Mouse (Mus musculus) effector memory CD4-positive, alpha-beta T cell, adult 5 months (primary cell): ENCODE measurements around the gene Cdc34. TPM values are rescaled to one million over a fixed set of nuclear protein-coding genes. Genes with fewer than 3 reads are reported as not detected.

Experiments
- polyA plus RNA-seq: library from polyadenylated mRNA; unstranded; fragments of 100-300 nt; shearing (Covaris generic); gene quantifications from one replicate; pipeline ENCODE4 v1.2.1, GENCODE M21; 2017

The Cdc34 gene
- polyA plus RNA-seq = 83.3 TPM

GRCm38 (mm10) chr10:79681591-79682245 lies at the start of gene Cdc34:
Gene Cdc34, plus strand, starts transcription at chr10:79682195.

GRCm38 (mm10) chr10:79637128-79638110 lies 44.6 kb upstream of the Cdc34 start, which contains the start of gene Shc2:
Gene Shc2, minus strand, starts transcription at chr10:79637918.

GRCm38 (mm10) chr10:79645711-79646110 lies 36.3 kb upstream of the Cdc34 start, which contains the start of gene Odf3l2:
Gene Odf3l2, minus strand, starts transcription at chr10:79645738.

GRCm38 (mm10) chr10:79664131-79664665 lies 17.8 kb upstream of the Cdc34 start, which contains the start of gene Madcam1:
Gene Madcam1, plus strand, starts transcription at chr10:79664559.

GRCm38 (mm10) chr10:79668771-79669575 lies 13.0 kb upstream of the Cdc34 start, which contains the start of gene Tpgs1:
Gene Tpgs1, plus strand, starts transcription at chr10:79669369.

GRCm38 (mm10) chr10:79688720-79689119 lies 6.7 kb downstream of the Cdc34 start, which contains the start of gene Gzmm:
Gene Gzmm, plus strand, starts transcription at chr10:79689020.

GRCm38 (mm10) chr10:79704065-79704969 lies 22.3 kb downstream of the Cdc34 start, which contains the start of gene Bsg:
Gene Bsg, plus strand, starts transcription at chr10:79704491.

GRCm38 (mm10) chr10:79716254-79716987 lies 34.4 kb downstream of the Cdc34 start, which contains the start of gene Hcn2:
Gene Hcn2, plus strand, starts transcription at chr10:79716634.

Other genes with a start within 250 kb of the Cdc34 start
- not detected for gene Vmn2r83, start 213.5 kb upstream of the Cdc34 start, polyA plus RNA-seq
- gene Plpp2, start 148.4 kb upstream of the Cdc34 start, polyA plus RNA-seq = 1.7 TPM
- gene Mier2, start 127.0 kb upstream of the Cdc34 start, polyA plus RNA-seq = 49.2 TPM
- gene Theg, start 94.9 kb upstream of the Cdc34 start, polyA plus RNA-seq = not detected
- not detected for gene C2cd4c, start 68.2 kb upstream of the Cdc34 start, polyA plus RNA-seq
- gene Shc2, start 44.3 kb upstream of the Cdc34 start, polyA plus RNA-seq = not detected
- gene Odf3l2, start 36.5 kb upstream of the Cdc34 start, polyA plus RNA-seq = not detected
- gene Madcam1, start 17.6 kb upstream of the Cdc34 start, polyA plus RNA-seq = not detected
- gene Tpgs1, start 12.8 kb upstream of the Cdc34 start, polyA plus RNA-seq = 24.0 TPM
- gene Gzmm, start 6.8 kb downstream of the Cdc34 start, polyA plus RNA-seq = 2.7 TPM
- gene Bsg, start 22.3 kb downstream of the Cdc34 start, polyA plus RNA-seq = 178 TPM
- gene Hcn2, start 34.4 kb downstream of the Cdc34 start, polyA plus RNA-seq = 0.12 TPM
- 33.4 TPM for gene Polrmt, start 64.4 kb downstream of the Cdc34 start, polyA plus RNA-seq
- not detected for gene Fgf22, start 72.9 kb downstream of the Cdc34 start, polyA plus RNA-seq
- gene Rnf126, start 84.8 kb downstream of the Cdc34 start, polyA plus RNA-seq = 47.0 TPM
- 0.31 TPM for gene Fstl3, start 95.1 kb downstream of the Cdc34 start, polyA plus RNA-seq
- not detected for gene Prss57, start 108.8 kb downstream of the Cdc34 start, polyA plus RNA-seq
- 3.5 TPM for gene Palm, start 111.4 kb downstream of the Cdc34 start, polyA plus RNA-seq
- gene Misp, start 138.8 kb downstream of the Cdc34 start, polyA plus RNA-seq = not detected
- gene Ptbp1, start 172.2 kb downstream of the Cdc34 start, polyA plus RNA-seq = 555 TPM
- not detected for gene Prtn3, start 192.3 kb downstream of the Cdc34 start, polyA plus RNA-seq
- gene Plppr3, start 192.4 kb downstream of the Cdc34 start, polyA plus RNA-seq = 11.3 TPM
- gene Elane, start 204.1 kb downstream of the Cdc34 start, polyA plus RNA-seq = not detected
- not detected for gene Cfd, start 208.7 kb downstream of the Cdc34 start, polyA plus RNA-seq
- 31.9 TPM for gene Med16, start 226.7 kb downstream of the Cdc34 start, polyA plus RNA-seq
- gene Gm26602, start 228.7 kb downstream of the Cdc34 start, polyA plus RNA-seq = 11.6 TPM
- 0.26 TPM for gene Kiss1r, start 234.8 kb downstream of the Cdc34 start, polyA plus RNA-seq
- gene R3hdm4, start 239.0 kb downstream of the Cdc34 start, polyA plus RNA-seq = 113 TPM
- 10.6 TPM for gene Arid3a, start 244.8 kb downstream of the Cdc34 start, polyA plus RNA-seq